Mouse (Mus musculus): ENCODE measurements around the gene Nfib.

GRCm38 (mm10) chr4:82394346-82394745, 311.2 kb downstream of the Nfib start:
- no peak for TF ChIP-seq POLR2A (IDR thresholded peaks at IDR 0.05; ENCODE audit: insufficient read depth, low read depth, low read length)
- no peak for TF ChIP-seq EP300 (IDR thresholded peaks at IDR 0.05; ENCODE audit: insufficient read depth, low read depth, low read length)
- no peak for TF ChIP-seq CTCF (IDR thresholded peaks at IDR 0.05)

All from heart, adult 2 months (tissue).